Mouse (Mus musculus): ENCODE measurements around the gene 1700086D15Rik. TPM values are rescaled to one million over a fixed set of nuclear protein-coding genes. Genes with fewer than 3 reads are reported as not detected.

1700086D15Rik gene
- polyA plus RNA-seq, 1 experiment from 2014 or later = 0.18 TPM

DNA sequence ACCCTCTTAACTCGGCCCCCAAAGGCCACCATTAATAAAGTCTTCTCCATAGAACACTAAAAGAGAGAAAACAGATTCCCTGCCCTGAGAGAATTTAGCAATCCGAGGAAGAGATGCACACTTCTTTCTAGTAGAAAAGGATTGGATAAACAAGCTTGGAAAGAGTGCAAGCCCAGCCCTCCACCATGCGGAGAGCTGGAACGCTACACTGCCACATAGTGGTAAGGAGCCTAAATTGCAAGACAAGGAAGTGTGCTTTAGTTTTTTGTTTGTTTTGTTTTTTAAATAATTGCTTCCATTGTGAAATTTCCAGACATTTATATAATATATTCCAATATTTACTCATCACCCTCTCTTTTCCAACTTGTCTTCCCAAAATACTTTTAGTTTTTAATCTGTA is 30.6 kb downstream of the 1700086D15Rik start:
- no peak for ATAC-seq (ENCODE audit: insufficient number of reproducible peaks, low FRiP score, low TSS enrichment, low read depth)
- Histone ChIP-seq H3K27ac (no peak overlapping the region), H3K4me3 (no peak overlapping the region), H3K4me2 (no peak overlapping the region), H3K36me3 (no peaks in the 10 kb centered on the region), H3K9me3 (no peaks in the 10 kb centered on the region), H3K27me3 (no peaks in the 10 kb centered on the region), H3K4me1 (no peaks in the 10 kb centered on the region), H3K9ac (no peak overlapping the region)
- WGBS = 86% methylated on average over 4 of the region's 4 CpGs

DNA sequence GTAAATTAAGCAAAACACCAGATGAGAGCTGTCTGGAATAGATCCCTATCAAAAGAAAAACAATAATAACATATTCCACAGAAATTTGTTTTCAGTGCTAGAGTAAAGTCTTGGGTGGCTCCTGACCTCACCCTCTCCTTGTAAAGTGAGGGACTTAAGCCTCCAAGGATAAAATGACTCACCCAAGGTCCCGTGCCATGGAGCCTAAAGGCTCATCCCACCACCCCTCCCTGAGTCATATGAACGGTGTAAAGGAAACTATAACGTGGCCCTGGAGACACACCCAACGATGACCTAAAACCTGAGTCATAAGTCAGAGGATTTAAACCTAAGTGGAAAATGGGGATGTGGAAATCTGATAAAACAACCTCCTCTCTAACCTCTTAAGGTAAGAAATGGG is 31.0 kb downstream of the 1700086D15Rik start:
- WGBS = 64% methylated on average over 4 of the region's 4 CpGs
- ATAC-seq (ENCODE audit: insufficient number of reproducible peaks, low FRiP score, low TSS enrichment, low read depth) = no peak
- H3K4me1 ChIP-seq = no peaks in the 10 kb centered on the region
- no peak overlapping the region for H3K27ac ChIP-seq
- H3K36me3 ChIP-seq = no peaks in the 10 kb centered on the region
- no peaks in the 10 kb centered on the region for H3K9me3 ChIP-seq
- H3K4me3 ChIP-seq = no peak overlapping the region
- no peak overlapping the region for H3K4me2 ChIP-seq
- H3K27me3 ChIP-seq = no peaks in the 10 kb centered on the region
- no peak overlapping the region for H3K9ac ChIP-seq

GRCm38 (mm10) chr11:65126566-65126965 is 33.1 kb downstream of the 1700086D15Rik start:
- no peak for ATAC-seq (ENCODE audit: insufficient number of reproducible peaks, low FRiP score, low TSS enrichment, low read depth)
- Histone ChIP-seq H3K9ac (no peak overlapping the region), H3K27ac (no peak overlapping the region), H3K4me2 (no peak overlapping the region), H3K9me3 (no peaks in the 10 kb centered on the region), H3K4me1 (no peaks in the 10 kb centered on the region), H3K4me3 (no peak overlapping the region), H3K36me3 (no peaks in the 10 kb centered on the region), H3K27me3 (no peaks in the 10 kb centered on the region)
- 72% methylated on average over 9 of the region's 9 CpGs for WGBS

- peak; percentile 30; the same call in 1 of the 2 replicates for ATAC-seq (ENCODE audit: insufficient number of reproducible peaks, low FRiP score, low TSS enrichment, low read depth)
- Histone ChIP-seq H3K9me3 (no peaks in the 10 kb centered on the region), H3K36me3 (no peaks in the 10 kb centered on the region), H3K27ac (no peak overlapping the region), H3K4me2 (no peak overlapping the region), H3K4me3 (no peak overlapping the region), H3K27me3 (no peaks in the 10 kb centered on the region), H3K4me1 (no peaks in the 10 kb centered on the region), H3K9ac (no peak overlapping the region)
- 59% methylated on average over 8 of the region's 8 CpGs for WGBS
Measured at GRCm38 (mm10) chr11:65124913-65125418, 34.7 kb downstream of the 1700086D15Rik start.

DNA sequence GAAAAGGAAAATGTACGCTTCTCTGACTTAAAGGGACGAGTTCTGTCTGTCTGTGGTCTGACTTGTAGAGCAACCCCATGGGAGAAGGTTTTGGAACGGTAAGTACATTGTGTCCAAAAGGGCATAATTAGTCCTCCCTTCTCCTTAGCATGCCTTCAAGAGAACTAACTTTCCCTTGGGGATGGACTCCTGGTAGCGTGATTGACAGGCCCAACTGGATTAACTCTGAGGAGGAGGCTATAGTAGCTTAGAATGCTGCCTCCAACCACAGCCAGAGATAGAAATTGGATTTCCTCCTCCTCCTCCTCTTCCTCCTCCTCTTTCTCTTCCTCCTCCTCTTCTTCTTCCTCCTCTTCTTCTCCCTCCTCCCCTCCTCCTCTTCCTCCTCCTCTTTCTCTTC is 39.4 kb downstream of the 1700086D15Rik start:
- Histone ChIP-seq H3K4me1 (no peaks in the 10 kb centered on the region), H3K27me3 (no peaks in the 10 kb centered on the region), H3K4me3 (no peak overlapping the region), H3K4me2 (no peak overlapping the region), H3K9ac (no peak overlapping the region), H3K9me3 (no peaks in the 10 kb centered on the region), H3K36me3 (no peaks in the 10 kb centered on the region), H3K27ac (no peak overlapping the region)
- no peak for ATAC-seq (ENCODE audit: insufficient number of reproducible peaks, low FRiP score, low TSS enrichment, low read depth)
- 82% methylated on average over 4 of the region's 4 CpGs for WGBS

- no peaks in the 10 kb centered on the region for H3K36me3 ChIP-seq
- H3K27ac ChIP-seq = no peak overlapping the region
- H3K4me2 ChIP-seq = no peak overlapping the region
- no peaks in the 10 kb centered on the region for H3K4me1 ChIP-seq
- H3K4me3 ChIP-seq = no peak overlapping the region
- ATAC-seq (ENCODE audit: insufficient number of reproducible peaks, low FRiP score, low TSS enrichment, low read depth) = no peak
- H3K27me3 ChIP-seq = no peaks in the 10 kb centered on the region
- 79% methylated on average over 6 of the region's 6 CpGs for WGBS
- no peaks in the 10 kb centered on the region for H3K9me3 ChIP-seq
- H3K9ac ChIP-seq = no peak overlapping the region
Measured at GRCm38 (mm10) chr11:65115811-65116210, 43.9 kb downstream of the 1700086D15Rik start.

GRCm38 (mm10) chr11:65112086-65112485 is 47.6 kb downstream of the 1700086D15Rik start:
- Histone ChIP-seq H3K4me2 (no peak overlapping the region), H3K9ac (no peak overlapping the region), H3K27me3 (no peaks in the 10 kb centered on the region), H3K4me3 (no peak overlapping the region), H3K36me3 (no peaks in the 10 kb centered on the region), H3K27ac (no peak overlapping the region), H3K9me3 (no peaks in the 10 kb centered on the region), H3K4me1 (no peaks in the 10 kb centered on the region)
- no peak for ATAC-seq (ENCODE audit: insufficient number of reproducible peaks, low FRiP score, low TSS enrichment, low read depth)
- WGBS = 34% methylated on average over 4 of the region's 4 CpGs

DNA sequence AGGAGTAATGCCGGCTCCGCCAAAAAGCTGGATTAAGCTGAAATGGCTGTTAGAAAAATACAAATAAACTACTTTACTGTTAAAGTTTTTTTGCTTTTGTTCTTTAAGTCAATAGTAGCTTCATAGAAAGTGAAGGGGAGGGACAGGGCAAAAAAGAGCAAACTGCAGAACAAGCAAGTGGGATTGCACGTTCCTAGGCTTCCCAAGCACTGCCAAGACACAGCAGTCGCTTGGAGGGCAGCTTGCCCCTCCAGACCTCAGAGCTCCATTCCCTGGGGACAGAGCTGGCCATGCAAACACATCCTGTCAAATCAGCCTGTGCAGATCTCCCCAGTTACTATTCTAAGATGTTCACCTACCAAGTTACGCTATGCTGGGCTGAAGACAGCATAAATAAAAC is 48.0 kb downstream of the 1700086D15Rik start:
- WGBS = 44% methylated on average over 5 of the region's 5 CpGs
- H3K27me3 ChIP-seq = no peaks in the 10 kb centered on the region
- no peak overlapping the region for H3K9ac ChIP-seq
- H3K27ac ChIP-seq = no peak overlapping the region
- no peaks in the 10 kb centered on the region for H3K9me3 ChIP-seq
- H3K4me1 ChIP-seq = no peaks in the 10 kb centered on the region
- H3K36me3 ChIP-seq = no peaks in the 10 kb centered on the region
- no peak overlapping the region for H3K4me2 ChIP-seq
- H3K4me3 ChIP-seq = no peak overlapping the region
- ATAC-seq (ENCODE audit: insufficient number of reproducible peaks, low FRiP score, low TSS enrichment, low read depth) = no peak

- ATAC-seq (ENCODE audit: insufficient number of reproducible peaks, low FRiP score, low TSS enrichment, low read depth) = no peak
- 83% methylated on average over 10 of the region's 10 CpGs for WGBS
Measured at GRCm38 (mm10) chr11:65110058-65110457, 49.6 kb downstream of the 1700086D15Rik start.

GRCm38 (mm10) chr11:65107734-65108171 is 51.9 kb downstream of the 1700086D15Rik start:
- no peaks in the 10 kb centered on the region for H3K36me3 ChIP-seq
- H3K9ac ChIP-seq = no peak overlapping the region
- 71% methylated on average over 5 of the region's 5 CpGs for WGBS
- H3K9me3 ChIP-seq = no peaks in the 10 kb centered on the region
- H3K4me3 ChIP-seq = no peak overlapping the region
- ATAC-seq (ENCODE audit: insufficient number of reproducible peaks, low FRiP score, low TSS enrichment, low read depth) = no peak
- no peaks in the 10 kb centered on the region for H3K4me1 ChIP-seq
- no peak overlapping the region for H3K27ac ChIP-seq
- H3K27me3 ChIP-seq = no peaks in the 10 kb centered on the region
- H3K4me2 ChIP-seq = no peak overlapping the region

More at GRCm38 (mm10) chr11:65110058-65110457, 49.6 kb downstream of the 1700086D15Rik start:
- H3K9me3 ChIP-seq = no peaks in the 10 kb centered on the region
- no peak overlapping the region for H3K27ac ChIP-seq
- no peak overlapping the region for H3K4me2 ChIP-seq
- H3K36me3 ChIP-seq = no peaks in the 10 kb centered on the region
- H3K4me1 ChIP-seq = no peaks in the 10 kb centered on the region
- no peak overlapping the region for H3K4me3 ChIP-seq
- H3K9ac ChIP-seq = no peak overlapping the region
- H3K27me3 ChIP-seq = no peaks in the 10 kb centered on the region

DNA sequence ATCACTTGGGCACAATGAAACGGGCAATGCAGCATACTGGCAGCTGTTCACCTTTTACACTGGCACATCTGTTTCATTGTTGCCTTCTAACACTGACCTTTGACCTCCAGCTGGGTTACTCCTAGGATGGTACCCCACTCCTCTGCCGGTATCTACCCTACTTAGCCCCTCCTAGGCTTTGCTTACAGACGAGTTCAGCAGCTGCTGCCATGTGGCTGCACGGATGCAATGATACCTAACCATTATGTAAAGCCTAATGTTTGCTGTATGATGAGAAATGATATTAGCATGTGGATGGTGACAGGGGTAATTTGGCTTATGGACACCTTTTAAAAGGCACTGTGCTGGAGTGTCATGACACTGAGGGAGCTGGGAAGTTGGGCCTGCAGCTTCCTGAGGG is 52.5 kb downstream of the 1700086D15Rik start:
- H3K4me3 ChIP-seq = no peak overlapping the region
- WGBS = 71% methylated on average over 4 of the region's 4 CpGs
- H3K4me2 ChIP-seq = no peak overlapping the region
- ATAC-seq (ENCODE audit: insufficient number of reproducible peaks, low FRiP score, low TSS enrichment, low read depth) = no peak
- no peak overlapping the region for H3K9ac ChIP-seq
- H3K4me1 ChIP-seq = no peaks in the 10 kb centered on the region
- H3K27ac ChIP-seq = no peak overlapping the region
- no peaks in the 10 kb centered on the region for H3K27me3 ChIP-seq
- H3K36me3 ChIP-seq = no peaks in the 10 kb centered on the region
- H3K9me3 ChIP-seq = no peaks in the 10 kb centered on the region

GRCm38 (mm10) chr11:65104076-65104475 is 55.6 kb downstream of the 1700086D15Rik start:
- Histone ChIP-seq H3K27ac (no peak overlapping the region), H3K9ac (no peak overlapping the region), H3K27me3 (no peaks in the 10 kb centered on the region), H3K36me3 (no peaks in the 10 kb centered on the region), H3K4me3 (no peak overlapping the region), H3K4me2 (no peak overlapping the region), H3K9me3 (no peaks in the 10 kb centered on the region), H3K4me1 (no peaks in the 10 kb centered on the region)
- 90% methylated on average over 3 of the region's 3 CpGs for WGBS
- no peak for ATAC-seq (ENCODE audit: insufficient number of reproducible peaks, low FRiP score, low TSS enrichment, low read depth)
